Mouse (Mus musculus) kidney, adult 2 months (tissue): ENCODE measurements around the gene Zfyve19. TPM values are rescaled to one million over a fixed set of nuclear protein-coding genes. Genes with fewer than 3 reads are reported as not detected.

ENCODE experiments used
- DNase-seq: peaks from one replicate; pipeline ENCODE4 v3.0.0; 2021
- H3K27ac ChIP-seq: fragments of 200-500 bp; 2 replicates; pipeline ENCODE4 v1.5.1; 2012; ENCODE audit warnings: low read depth, low read length, control low read depth, inconsistent platforms; ENCODE audit not compliant: insufficient read depth
- H3K27me3 ChIP-seq: fragments of 200-500 bp; replicated peaks from 2 replicates; pipeline ENCODE4 v1.6.1; 2012; ENCODE audit warnings: mild to moderate bottlenecking, moderate library complexity, low read length, inconsistent platforms; ENCODE audit not compliant: control insufficient read depth, insufficient read depth
- H3K36me3 ChIP-seq: fragments of 200-500 bp; 2 replicates; pipeline ENCODE4 v1.6.1; 2012; ENCODE audit warnings: mild to moderate bottlenecking, moderate library complexity, low read length, inconsistent platforms; ENCODE audit not compliant: control insufficient read depth, insufficient read depth
- H3K4me1 ChIP-seq: fragments of 200-500 bp; 2 replicates; pipeline ENCODE4 v1.6.1; 2011; ENCODE audit warnings: low read length; ENCODE audit not compliant: control insufficient read depth, insufficient read depth
- H3K4me3 ChIP-seq: fragments of 200-500 bp; 2 replicates; pipeline ENCODE4 v1.5.1; 2011; ENCODE audit warnings: mild to moderate bottlenecking, low read depth, low read length, control low read depth; ENCODE audit not compliant: insufficient read depth
- CTCF ChIP-seq: fragments of 200-500 bp; conservative IDR thresholded peaks from 2 replicates; pipeline ENCODE4 v1.5.1; 2011; ENCODE audit warnings: low read depth, mild to moderate bottlenecking, control low read depth, low read length, moderate library complexity, mixed read lengths; ENCODE audit not compliant: insufficient read depth, insufficient read length
- POLR2A ChIP-seq: fragments of 200-500 bp; IDR thresholded peaks from one replicate; pipeline ENCODE4 v1.6.1; 2011; ENCODE audit warnings: low read depth, low read length, control low read depth
- WGBS: fragments of 180-500 bp; shearing (Covaris S2); methylation state at CpG from one replicate; pipeline ENCODE4 v1.1.7; 2018; 5-methylcytosine and 5-hydroxymethylcytosine counted together
- polyA plus RNA-seq: library from polyadenylated mRNA; depleted of rRNA; stranded (reverse); fragments of >200 nt; gene quantifications from 2 replicates; pipeline ENCODE4 v1.2.3, GENCODE M21; 2012

Zfyve19 gene
- polyA plus RNA-seq, 1 experiment, result 39.1 TPM

DNA sequence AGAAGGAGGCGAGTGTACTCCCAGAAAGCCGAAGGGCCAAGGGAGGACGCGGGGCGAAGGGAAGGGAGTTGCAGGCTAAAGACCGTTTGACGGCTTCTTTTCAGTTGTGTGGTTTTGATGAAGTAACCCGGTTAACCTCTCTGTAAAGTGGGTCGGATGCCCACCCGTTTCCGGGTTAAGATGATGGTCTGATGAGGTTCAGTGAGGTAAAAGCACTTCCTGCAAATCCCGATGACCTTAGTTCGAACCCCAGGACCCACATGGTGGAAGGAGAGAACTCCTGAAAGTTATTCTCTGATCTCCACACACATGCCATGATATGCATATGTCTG is 725 bp downstream of the Zfyve19 start:
- peak overlapping the region; percentile 70 for H3K27ac ChIP-seq
- no peaks in the 10 kb centered on the region for H3K27me3 ChIP-seq
- peak overlapping the region; percentile 95 for H3K4me3 ChIP-seq
- H3K36me3 ChIP-seq, result no peaks in the 10 kb centered on the region; the same call in 1 of the 2 replicates
- H3K4me1 ChIP-seq, result peaks cover 4% of the 10 kb centered on the region
- 1% methylated on average over 13 of the region's 13 CpGs for WGBS
- no peak for DNase-seq
- TF ChIP-seq CTCF, result no peak
- no peak for TF ChIP-seq POLR2A

DNA sequence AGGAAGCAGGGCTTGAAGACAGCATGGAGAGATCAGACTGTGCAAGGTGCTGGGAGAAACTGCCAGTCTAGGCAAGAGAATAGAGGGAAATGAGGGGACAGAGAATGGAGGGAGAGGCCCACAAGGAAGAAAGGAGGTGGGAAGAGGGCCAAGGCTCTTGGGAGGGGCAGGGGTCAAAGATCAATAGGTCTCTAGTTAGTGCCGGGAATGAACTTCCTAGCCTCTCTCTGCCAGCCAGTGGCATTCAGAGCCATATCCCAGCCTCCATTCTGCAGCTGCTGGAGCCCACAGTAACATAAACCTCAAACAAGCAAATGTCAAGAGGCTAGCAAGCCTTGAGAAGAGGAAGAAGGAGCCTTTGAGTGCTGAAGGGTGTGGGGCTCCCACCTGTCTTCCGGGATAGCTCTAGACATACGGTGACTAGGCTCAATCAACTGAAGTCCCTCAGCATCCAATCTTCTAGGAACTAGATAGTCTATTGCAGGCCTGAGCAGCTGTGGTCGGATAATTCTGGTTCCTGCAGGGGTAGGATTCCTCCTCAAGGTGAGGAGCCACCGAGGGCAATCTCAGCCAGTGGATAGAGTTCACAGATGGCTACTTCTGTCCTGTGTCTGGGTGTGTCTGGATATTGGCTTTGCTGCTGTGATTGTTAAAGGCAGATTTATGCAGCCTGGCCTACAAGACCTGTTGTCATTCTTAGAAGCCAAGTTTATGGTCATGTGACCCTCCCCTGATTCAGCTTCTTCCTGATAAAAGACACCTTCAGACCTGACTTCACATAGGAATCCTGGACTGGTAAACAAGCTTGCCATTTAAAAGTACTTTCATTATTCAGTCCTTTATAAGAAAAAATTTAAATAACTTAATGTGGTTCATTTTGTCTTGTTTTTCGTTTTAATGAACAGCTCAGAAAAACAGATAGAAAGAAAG is 21.6 kb downstream of the Zfyve19 start, which contains the start of gene Ppp1r14d:
TSS of gene Ppp1r14d (minus strand) at position 132 of the 930 bp plus-strand sequence.
- Histone ChIP-seq H3K4me3 (no peak within 1 kb of the TSS), H3K27me3 (no peaks in the 10 kb centered on the region), H3K36me3 (no peaks in the 10 kb centered on the region), H3K27ac (no peak within 1 kb of the TSS), H3K4me1 (peaks cover 3% of the 10 kb centered on the region; the same call in 1 of the 2 replicates)
- 53% methylated on average over 6 of the region's 6 CpGs for WGBS
- TF ChIP-seq CTCF (no peak), POLR2A (no peak)
- DNase-seq, result peak; percentile 76

DNA sequence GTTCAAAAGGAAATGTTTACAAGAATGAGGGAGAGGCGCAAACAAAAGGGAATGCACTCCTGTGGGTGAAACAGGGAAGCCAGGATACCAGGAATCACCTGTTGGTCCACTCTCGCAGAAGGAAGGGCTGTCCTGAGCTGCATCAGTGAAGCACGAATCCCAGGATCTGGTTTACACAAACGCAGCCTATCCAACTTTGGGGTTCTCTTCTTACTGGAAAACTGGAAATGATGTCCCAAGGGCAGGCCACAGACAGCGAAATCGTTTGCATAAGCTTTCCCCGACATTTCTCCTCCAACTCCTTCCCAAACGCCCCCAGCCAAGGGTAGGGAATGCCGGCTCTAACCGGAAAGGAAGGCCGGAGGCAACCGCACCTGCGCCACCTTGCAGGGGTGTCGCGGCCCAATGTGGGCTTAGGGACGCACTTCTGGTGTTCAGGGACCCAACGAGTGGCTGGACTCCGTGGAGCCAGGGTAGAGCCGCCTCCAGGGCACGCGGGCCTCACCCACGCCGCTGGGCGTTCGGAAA is 28.3 kb downstream of the Zfyve19 start:
- H3K27me3 ChIP-seq, result no peaks in the 10 kb centered on the region
- TF ChIP-seq POLR2A (no peak), CTCF (no peak)
- no peak for DNase-seq
- WGBS, result 8% methylated on average over 25 of the region's 25 CpGs
- H3K27ac ChIP-seq, result peak overlapping the region; percentile 91
- H3K4me3 ChIP-seq, result peak overlapping the region; percentile 82
- peaks cover 18% of the 10 kb centered on the region; the same call in 1 of the 2 replicates for H3K4me1 ChIP-seq
- no peaks in the 10 kb centered on the region for H3K36me3 ChIP-seq

DNA sequence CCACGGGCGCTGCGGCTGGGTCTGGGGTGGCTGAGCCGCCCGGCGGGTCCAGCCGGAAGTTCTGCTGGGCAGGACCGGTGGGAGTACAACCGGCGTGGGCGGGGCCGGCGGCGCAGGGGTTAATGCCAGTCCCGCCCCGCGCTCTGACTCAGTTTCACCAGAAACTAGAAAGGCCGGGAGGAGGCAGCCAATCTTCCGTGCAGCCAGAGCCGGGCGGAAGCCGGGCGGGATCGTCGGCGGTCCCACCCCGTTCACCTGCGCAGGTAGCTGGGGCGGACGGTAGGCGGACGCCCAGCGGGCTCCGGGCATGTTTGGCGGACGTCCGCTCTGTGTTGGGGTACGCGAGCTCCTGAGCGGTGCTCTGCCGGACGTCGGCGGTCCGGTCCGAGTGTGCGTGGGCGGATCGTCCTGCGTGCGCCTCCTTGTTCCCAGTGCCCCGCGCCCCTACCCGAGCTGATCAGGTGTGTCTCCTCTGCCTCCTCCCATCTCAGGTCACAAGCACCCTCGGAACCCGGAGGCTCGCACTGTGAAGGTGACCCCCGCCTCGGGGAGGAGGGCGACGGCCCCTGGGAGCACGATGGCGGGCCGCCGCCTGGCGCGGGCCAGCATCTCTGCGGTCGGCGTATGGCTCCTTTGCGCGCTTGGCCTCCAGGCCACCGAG is 28.9 kb downstream of the Zfyve19 start, which contains the start of gene Spint1:
TSS of gene Spint1 (plus strand) at position 153 of the 661 bp plus-strand sequence.
- H3K27me3 ChIP-seq, result no peaks in the 10 kb centered on the region
- H3K27ac ChIP-seq, result peak within 1 kb of the TSS; percentile 91
- no peaks in the 10 kb centered on the region for H3K36me3 ChIP-seq
- peak within 1 kb of the TSS; percentile 82 for H3K4me3 ChIP-seq
- TF ChIP-seq POLR2A (peak; percentile 37), CTCF (no peak)
- DNase-seq, result peak; percentile 84
- 1% methylated on average over 73 of the region's 73 CpGs for WGBS
- H3K4me1 ChIP-seq, result peaks cover 19% of the 10 kb centered on the region; the same call in 1 of the 2 replicates

DNA sequence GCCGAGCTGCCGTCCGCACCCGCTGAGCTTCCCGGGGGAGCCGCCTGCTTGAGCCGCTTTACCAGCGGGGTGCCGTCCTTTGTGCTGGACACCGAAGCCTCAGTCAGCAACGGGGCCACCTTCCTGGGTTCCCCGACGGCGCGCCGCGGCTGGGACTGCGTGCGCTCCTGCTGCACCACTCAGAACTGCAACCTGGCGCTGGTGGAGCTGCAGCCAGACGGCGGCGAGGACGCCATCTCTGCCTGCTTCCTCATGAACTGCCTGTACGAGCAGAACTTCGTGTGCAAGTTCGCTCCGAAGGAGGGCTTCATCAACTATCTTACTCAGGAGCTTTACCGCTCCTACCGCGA is 29.4 kb downstream of the Zfyve19 start:
- 4% methylated on average over 31 of the region's 31 CpGs for WGBS
- Histone ChIP-seq H3K27me3 (no peaks in the 10 kb centered on the region), H3K27ac (peak overlapping the region; percentile 91), H3K36me3 (no peaks in the 10 kb centered on the region), H3K4me1 (peaks cover 20% of the 10 kb centered on the region; the same call in 1 of the 2 replicates), H3K4me3 (peak overlapping the region; percentile 82)
- no peak for DNase-seq
- TF ChIP-seq POLR2A (no peak), CTCF (no peak)

DNA sequence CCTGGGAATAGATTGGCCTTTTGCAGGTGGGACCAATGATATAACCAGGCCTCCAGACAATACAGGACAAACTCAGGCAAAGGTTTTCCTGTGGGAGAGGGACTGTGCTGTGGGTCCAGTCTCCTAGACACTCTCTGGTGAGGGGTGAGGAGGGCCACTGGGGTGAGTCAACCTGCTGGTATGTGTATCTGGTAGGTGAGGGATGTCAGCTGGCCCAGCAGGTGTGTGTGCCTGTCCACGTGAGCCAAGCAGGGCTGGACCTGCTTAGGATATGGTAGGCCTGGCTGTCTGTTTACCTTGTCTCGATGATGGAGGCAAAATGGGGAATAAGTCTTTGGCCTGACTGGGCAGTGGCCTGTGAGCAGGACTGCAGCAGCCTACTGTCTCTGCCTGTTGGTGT is 30.3 kb downstream of the Zfyve19 start:
- no peak for TF ChIP-seq CTCF
- WGBS, result 56% methylated on average over 2 of the region's 2 CpGs
- Histone ChIP-seq H3K4me3 (peak overlapping the region; percentile 82), H3K27ac (peak overlapping the region; percentile 91), H3K4me1 (peaks cover 20% of the 10 kb centered on the region; the same call in 1 of the 2 replicates), H3K36me3 (no peaks in the 10 kb centered on the region; the same call in 1 of the 2 replicates), H3K27me3 (no peaks in the 10 kb centered on the region)
- peak; percentile 56 for DNase-seq

DNA sequence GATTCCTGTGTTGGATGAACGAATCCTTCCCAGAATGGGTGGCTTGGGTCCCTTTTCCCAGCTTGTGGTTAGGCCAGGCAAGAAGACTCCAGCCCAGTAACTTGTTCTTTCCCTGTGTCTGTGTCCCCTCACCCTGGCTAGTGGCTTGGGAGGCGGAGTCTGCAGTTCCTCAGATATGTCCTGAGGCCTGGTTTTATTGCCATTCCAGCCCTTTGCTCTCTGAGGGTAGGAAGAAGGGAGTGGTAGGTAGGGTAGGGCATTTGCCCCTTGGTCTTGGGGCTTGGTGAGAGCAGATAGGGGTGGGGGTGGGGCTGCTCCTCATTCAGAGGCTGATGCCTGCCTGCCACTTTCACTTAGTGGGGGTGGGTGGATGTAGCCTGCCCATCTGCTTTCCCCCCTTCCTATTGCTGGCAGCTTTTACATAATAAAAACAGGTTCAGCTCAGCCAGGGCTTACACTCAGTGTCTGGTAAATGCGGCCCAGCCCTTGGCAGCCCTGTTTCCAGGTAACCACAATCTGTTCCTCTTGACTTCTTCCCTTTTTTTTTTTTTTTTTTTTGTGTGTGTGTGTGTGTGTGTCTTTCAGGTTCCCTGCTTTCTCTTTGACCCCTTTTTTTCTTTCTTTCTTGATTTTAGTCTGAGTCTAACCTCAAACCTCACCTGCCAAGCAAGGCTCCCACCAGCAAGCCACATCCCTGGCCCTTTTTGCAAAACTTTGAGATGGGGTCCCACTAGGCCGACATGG is 31.8 kb downstream of the Zfyve19 start:
- Histone ChIP-seq H3K4me3 (no peak overlapping the region), H3K27ac (peak overlapping the region; percentile 9; the same call in 1 of the 2 replicates)
- 61% methylated on average over 4 of the region's 4 CpGs for WGBS

More for the DNA sequence above, 31.8 kb downstream of the Zfyve19 start:
- DNase-seq, result no peak
- no peak for TF ChIP-seq CTCF
- no peak for TF ChIP-seq POLR2A
- Histone ChIP-seq H3K27me3 (no peaks in the 10 kb centered on the region), H3K4me1 (peaks cover 20% of the 10 kb centered on the region; the same call in 1 of the 2 replicates), H3K36me3 (no peaks in the 10 kb centered on the region; the same call in 1 of the 2 replicates)
